Mouse (Mus musculus) thymus, adult 2 months (tissue): Measurements from ENCODE around the gene Pigp.

Experiments
- CTCF ChIP-seq: fragments of 200-500 bp; IDR thresholded peaks from 2 replicates; pipeline ENCODE4 v1.5.1; 2012; ENCODE audit warnings: mild to moderate bottlenecking, control low read depth, low read length, moderate library complexity, borderline replicate concordance; ENCODE audit not compliant: control insufficient read depth, poor library complexity, insufficient read depth; ENCODE audit errors: extremely low read depth
- POLR2A ChIP-seq: fragments of 200-500 bp; IDR thresholded peaks from 2 replicates; pipeline ENCODE4 v1.6.1; 2012; ENCODE audit warnings: mild to moderate bottlenecking, low read length, control low read depth, moderate library complexity; ENCODE audit not compliant: control insufficient read depth, poor library complexity, insufficient read depth; ENCODE audit errors: extremely low read depth

DNA sequence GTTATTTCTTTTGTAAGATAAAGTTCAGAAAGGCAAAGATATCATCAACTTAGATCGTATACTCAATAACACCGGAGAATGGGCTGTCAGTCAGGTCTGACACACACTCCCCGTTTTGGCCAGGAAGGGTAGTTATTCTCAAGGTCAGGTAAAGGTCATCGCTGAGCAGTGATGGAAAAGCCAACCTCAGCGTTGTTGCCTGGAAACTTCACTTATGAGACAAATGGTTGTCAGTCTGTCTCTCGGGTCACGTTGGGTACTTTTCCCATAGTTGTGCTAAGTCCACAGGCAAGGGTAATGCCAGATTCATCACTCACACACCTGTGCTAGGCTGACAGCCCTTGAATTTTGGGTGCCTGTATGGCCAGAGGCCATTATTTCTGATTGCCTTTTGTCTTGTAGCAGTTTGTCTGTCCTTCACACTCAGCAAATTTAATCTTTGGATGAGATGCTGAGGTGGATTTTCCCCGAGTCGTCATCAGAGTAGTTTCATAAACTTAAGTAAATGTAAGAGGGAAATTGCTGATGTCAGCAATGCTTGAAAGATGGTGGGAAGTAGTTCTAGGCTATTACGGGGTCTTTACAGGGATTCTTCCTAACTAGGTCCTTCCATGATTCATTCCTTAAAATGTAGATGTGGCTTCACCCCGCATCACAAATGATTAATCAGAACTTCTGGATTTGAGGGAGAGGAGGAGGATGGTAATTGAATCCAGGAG, 14.7 kb downstream of the Pigp start:
- TF ChIP-seq CTCF (no peak), POLR2A (no peak)
